Mouse (Mus musculus): ENCODE results near the gene AC131692.1.

DNA sequence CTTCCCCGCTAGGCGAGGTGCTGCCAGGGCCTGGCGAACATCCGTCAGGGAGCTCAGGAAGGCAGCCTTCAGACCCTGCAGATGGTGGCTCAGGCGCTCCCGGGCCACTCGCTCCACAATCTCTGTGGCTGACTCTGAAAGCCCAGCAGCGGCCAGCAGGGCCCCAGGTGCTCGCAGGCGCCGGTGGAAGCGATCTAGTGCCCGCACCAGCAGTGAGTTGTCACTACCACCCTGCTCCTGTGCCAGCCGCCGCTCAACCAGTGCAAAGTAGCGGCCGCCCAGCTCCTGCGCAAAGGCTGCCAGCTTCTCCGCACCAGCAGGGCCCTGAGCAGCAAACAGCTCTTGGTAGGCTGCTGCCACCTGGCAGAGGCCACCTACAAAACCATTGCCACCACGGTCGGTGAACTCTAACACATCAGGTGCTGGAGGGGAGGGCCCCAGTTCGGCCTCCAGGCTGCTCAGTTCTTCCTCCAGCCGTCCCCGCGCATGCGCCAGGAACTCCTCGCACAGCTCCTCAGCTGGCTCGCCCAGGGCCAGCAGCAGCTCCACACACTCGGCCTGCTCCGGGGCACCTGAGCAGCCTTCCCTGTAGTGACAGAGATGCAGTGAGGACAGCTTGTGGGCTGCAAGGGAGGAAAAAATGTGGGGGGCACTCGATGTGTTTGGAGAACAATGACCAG lies 23.5 kb upstream of the AC131692.1 start:
- no peak for TF ChIP-seq EP300 (IDR thresholded peaks at IDR 0.05; ENCODE audit: insufficient read depth, low read depth, low read length)
- no peak for TF ChIP-seq POLR2A (IDR thresholded peaks at IDR 0.05; ENCODE audit: insufficient read depth, low read depth, low read length)
- no peak for TF ChIP-seq CTCF (IDR thresholded peaks at IDR 0.05)

Data from heart, adult 2 months (tissue).